Mouse (Mus musculus) kidney, adult 2 months (tissue): ENCODE measurements around the gene Ebf1.

ENCODE experiments used
- CTCF ChIP-seq: fragments of 200-500 bp; conservative IDR thresholded peaks from 2 replicates; pipeline ENCODE4 v1.5.1; 2011; ENCODE audit warnings: low read depth, mild to moderate bottlenecking, control low read depth, low read length, moderate library complexity, mixed read lengths; ENCODE audit not compliant: insufficient read depth, insufficient read length
- POLR2A ChIP-seq: fragments of 200-500 bp; IDR thresholded peaks from one replicate; pipeline ENCODE4 v1.6.1; 2011; ENCODE audit warnings: low read depth, low read length, control low read depth

GRCm38 (mm10) chr11:44899965-44900364 lies 282.8 kb downstream of the Ebf1 start:
- TF ChIP-seq CTCF: no peak
- no peak for TF ChIP-seq POLR2A
